Mouse (Mus musculus) erythroblast, embryonic 14.5 days (primary cell): ENCODE data around the gene Blzf1.

Experiments
- GATA1 ChIP-seq: IDR thresholded peaks from 2 replicates; pipeline ENCODE4 v1.6.1; 2012; ENCODE audit warnings: low read length, inconsistent platforms, mixed read lengths
- TAL1 ChIP-seq: IDR thresholded peaks from 3 replicates; pipeline ENCODE4 v1.6.1; 2012; ENCODE audit warnings: low read length, inconsistent platforms, mixed read lengths

- TF ChIP-seq GATA1 (no peak), TAL1 (no peak)
These were observed 34.9 kb upstream of the Blzf1 start for GRCm38 (mm10) chr1:164342161-164342560.
